Mouse (Mus musculus) hindbrain, embryonic 11.5 days (tissue): ENCODE results near the gene Cfi. TPM values are rescaled to one million over a fixed set of nuclear protein-coding genes. Genes with fewer than 3 reads are reported as not detected.

Experiments used
- ATAC-seq: fragments of 200-750 bp; cut with Nextera tagmentation; 2 replicates; pipeline ENCODE4 v1.8.0; 2017; ENCODE audit warnings: mild to moderate bottlenecking, moderate TSS enrichment, moderate library complexity; ENCODE audit not compliant: low FRiP score
- DNase-seq: peaks from one replicate; pipeline ENCODE4 v3.0.0-alpha.2; 2015; ENCODE audit warnings: low spot score
- H3K27ac ChIP-seq: fragments of 300-500 bp; sonication (generic); 2 replicates; pipeline ENCODE4 v1.5.1; 2014; ENCODE audit warnings: mild to moderate bottlenecking, low read depth, low read length
- H3K27me3 ChIP-seq: fragments of 300-500 bp; sonication (generic); 2 replicates; pipeline ENCODE4 v1.6.1; 2014; ENCODE audit warnings: mild to moderate bottlenecking, low read length, moderate library complexity, mixed read lengths; ENCODE audit not compliant: control insufficient read depth, insufficient read depth
- H3K36me3 ChIP-seq: fragments of 300-500 bp; sonication (generic); 2 replicates; pipeline ENCODE4 v1.6.1; 2014; ENCODE audit warnings: mild to moderate bottlenecking, low read length, moderate library complexity, mixed read lengths; ENCODE audit not compliant: control insufficient read depth, insufficient read depth
- H3K4me1 ChIP-seq: fragments of 300-500 bp; sonication (generic); replicated peaks from 2 replicates; pipeline ENCODE4 v1.6.1; 2014; ENCODE audit warnings: low read length, mixed read lengths; ENCODE audit not compliant: control insufficient read depth, insufficient read depth
- H3K4me2 ChIP-seq: fragments of 300-500 bp; sonication (generic); replicated peaks from 2 replicates; pipeline ENCODE4 v1.6.1; 2014; ENCODE audit warnings: mild to moderate bottlenecking, low read depth, low read length
- H3K4me3 ChIP-seq: fragments of 300-500 bp; sonication (generic); 2 replicates; pipeline ENCODE4 v1.5.1; 2014; ENCODE audit warnings: low read depth, low read length
- H3K9ac ChIP-seq: fragments of 300-500 bp; sonication (generic); 2 replicates; pipeline ENCODE4 v1.6.1; 2014; ENCODE audit warnings: low read depth, low read length
- H3K9me3 ChIP-seq: fragments of 300-500 bp; sonication (generic); 2 replicates; pipeline ENCODE4 v1.6.1; 2016; ENCODE audit warnings: low read length; ENCODE audit not compliant: control insufficient read depth
- WGBS: fragments of 180-500 bp; shearing (Covaris S2); extraction: QIAGEN DNeasy Blood & Tissue Kit; methylation state at CpG from one replicate; pipeline ENCODE4 v1.1.7; 2014; 5-methylcytosine and 5-hydroxymethylcytosine counted together
- polyA plus RNA-seq: library from polyadenylated mRNA; unstranded; fragments of >200 nt; fragmentation: Nextera tagmentation; extraction: Ambion mirVana; gene quantifications from 2 replicates; pipeline ENCODE4 v1.2.1, GENCODE M21; 2014

Gene Cfi
- polyA plus RNA-seq, 1 experiment from 2014 or later = 0.63 TPM

DNA sequence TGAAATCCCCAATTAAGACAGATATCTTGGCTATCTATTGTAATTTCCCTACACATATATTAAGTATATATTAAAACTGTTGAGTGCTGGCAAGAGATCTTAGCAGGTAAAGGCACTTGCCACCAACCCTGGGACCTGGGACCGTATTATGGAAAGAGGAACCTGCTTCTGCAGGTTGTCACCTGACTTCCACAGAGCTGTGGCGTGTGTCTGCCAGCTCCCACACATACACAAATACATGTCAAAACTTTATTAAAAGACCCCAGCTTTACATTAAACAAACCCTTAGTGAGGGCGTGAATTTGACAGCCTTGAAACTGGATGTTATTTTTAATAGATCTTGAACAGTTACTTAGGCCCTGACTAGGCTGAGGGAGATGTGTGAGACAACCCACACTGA, 67.7 kb downstream of the Cfi start:
- H3K4me2 ChIP-seq = no peak overlapping the region
- no peaks in the 10 kb centered on the region for H3K9me3 ChIP-seq
- DNase-seq (no peak), ATAC-seq (no peak)
- no peaks in the 10 kb centered on the region for H3K27me3 ChIP-seq
- no peaks in the 10 kb centered on the region for H3K4me1 ChIP-seq
- 96% methylated on average over 3 of the region's 3 CpGs for WGBS
- H3K9ac ChIP-seq = no peak overlapping the region
- no peak overlapping the region for H3K27ac ChIP-seq
- H3K36me3 ChIP-seq = no peaks in the 10 kb centered on the region
- no peak overlapping the region for H3K4me3 ChIP-seq

DNA sequence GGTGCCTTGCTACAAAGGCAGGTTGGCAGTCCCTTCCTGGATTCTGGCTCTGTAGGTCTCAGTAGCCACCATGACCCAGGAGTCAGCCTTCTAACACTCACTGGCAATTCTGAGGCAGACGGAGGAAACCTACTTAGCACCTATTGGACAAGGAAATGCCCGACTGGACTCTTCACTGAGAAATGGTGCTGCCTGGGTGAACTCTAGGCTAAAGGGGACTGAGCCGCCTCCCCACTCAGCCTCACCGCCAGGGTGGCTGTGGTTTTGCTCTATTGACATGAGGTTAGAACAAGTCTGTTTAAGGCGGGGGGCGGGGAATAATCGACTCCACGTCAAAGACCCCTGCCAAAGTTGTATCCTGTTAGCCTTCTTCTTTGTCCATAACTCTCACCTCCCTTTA, 68.2 kb downstream of the Cfi start:
- Histone ChIP-seq H3K27ac (no peak overlapping the region), H3K27me3 (no peaks in the 10 kb centered on the region), H3K9ac (no peak overlapping the region), H3K36me3 (no peaks in the 10 kb centered on the region), H3K4me2 (no peak overlapping the region), H3K4me3 (no peak overlapping the region), H3K9me3 (no peaks in the 10 kb centered on the region), H3K4me1 (no peaks in the 10 kb centered on the region)
- no peak for DNase-seq
- no peak for ATAC-seq
- 90% methylated on average over 8 of the region's 8 CpGs for whole genome bisulfite sequencing

DNA sequence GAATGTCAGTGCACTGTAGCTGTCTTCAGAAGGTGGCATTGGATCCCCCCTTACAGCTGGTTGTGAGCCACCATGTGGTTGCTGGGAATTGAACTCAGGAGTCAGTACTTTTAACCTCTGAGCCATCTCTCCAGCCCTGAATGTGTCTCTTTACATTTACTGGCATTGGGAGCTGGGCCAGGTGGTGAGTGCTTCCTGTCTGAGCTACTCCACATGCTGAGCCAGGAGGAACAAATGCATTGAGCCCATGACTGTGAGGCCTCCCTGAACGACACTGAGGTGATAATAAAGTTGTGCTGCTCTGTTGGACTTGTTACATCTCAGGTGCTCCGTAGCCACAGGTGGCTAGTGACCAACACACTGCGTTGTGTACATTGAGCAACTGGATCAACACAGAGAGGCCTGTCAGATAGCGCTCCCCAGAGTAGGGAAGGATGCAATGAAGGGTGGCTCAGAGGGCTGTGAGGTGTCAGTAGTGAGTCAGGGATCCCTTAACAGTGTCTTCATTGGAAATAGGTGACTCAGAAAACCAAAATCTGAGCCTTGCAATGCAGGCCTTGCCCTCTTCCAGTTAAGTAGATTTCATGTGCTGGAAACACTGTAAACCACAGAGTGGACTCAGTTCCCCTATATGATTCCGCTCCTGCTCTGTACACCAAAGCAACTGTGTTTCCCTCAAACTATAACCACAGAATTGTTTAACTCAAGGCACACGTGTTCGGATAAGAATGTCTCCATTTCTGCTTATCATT, 68.9 kb downstream of the Cfi start:
- Histone ChIP-seq H3K9me3 (no peaks in the 10 kb centered on the region), H3K4me1 (no peaks in the 10 kb centered on the region), H3K4me2 (no peak overlapping the region), H3K4me3 (no peak overlapping the region), H3K27ac (no peak overlapping the region), H3K9ac (no peak overlapping the region), H3K36me3 (no peaks in the 10 kb centered on the region), H3K27me3 (no peaks in the 10 kb centered on the region)
- DNase-seq = no peak
- WGBS = 89% methylated on average over 7 of the region's 7 CpGs
- no peak for ATAC-seq

DNA sequence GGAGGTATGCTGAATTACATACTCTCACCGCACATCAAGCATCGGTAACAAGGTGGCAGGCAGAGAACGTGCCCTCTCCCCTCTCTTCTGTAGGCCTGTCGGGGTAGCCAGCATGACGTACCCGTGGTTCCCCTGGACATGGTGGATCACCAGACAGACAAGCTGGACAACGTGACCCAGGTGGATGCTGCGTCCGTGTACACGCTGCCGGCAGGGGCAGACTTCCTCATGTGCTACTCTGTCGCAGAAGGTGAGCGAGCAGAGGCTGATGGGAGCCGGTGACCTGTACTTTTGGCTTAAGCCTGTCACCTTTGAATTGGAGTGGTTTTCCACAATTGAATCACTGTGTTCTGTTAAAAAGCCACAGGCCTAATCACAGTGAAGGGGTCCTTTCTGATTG, 76.3 kb downstream of the Cfi start:
- Histone ChIP-seq H3K27ac (no peak overlapping the region), H3K27me3 (no peaks in the 10 kb centered on the region), H3K9me3 (no peaks in the 10 kb centered on the region), H3K4me3 (no peak overlapping the region), H3K9ac (no peak overlapping the region), H3K4me1 (no peaks in the 10 kb centered on the region), H3K4me2 (no peak overlapping the region), H3K36me3 (no peaks in the 10 kb centered on the region)
- DNase-seq (no peak), ATAC-seq (no peak)
- 95% methylated on average over 14 of the region's 14 CpGs for WGBS

DNA sequence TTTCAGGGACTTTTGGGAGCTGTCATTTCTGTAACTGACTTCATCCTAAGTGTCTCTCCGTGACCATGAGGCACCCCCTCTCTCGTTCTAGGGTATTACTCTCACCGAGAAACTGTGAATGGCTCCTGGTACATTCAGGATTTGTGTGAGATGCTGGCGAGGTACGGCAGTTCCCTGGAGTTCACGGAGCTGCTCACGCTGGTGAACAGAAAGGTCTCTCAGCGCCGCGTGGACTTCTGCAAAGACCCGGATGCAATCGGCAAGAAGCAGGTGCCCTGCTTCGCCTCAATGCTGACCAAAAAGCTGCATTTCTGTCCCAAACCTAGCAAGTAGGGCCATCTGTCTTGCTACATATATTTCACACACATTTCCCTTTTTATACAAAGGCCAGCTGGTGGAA, 77.6 kb downstream of the Cfi start:
- ATAC-seq (no peak), DNase-seq (no peak)
- Histone ChIP-seq H3K27ac (no peak overlapping the region), H3K9me3 (no peaks in the 10 kb centered on the region), H3K4me1 (no peaks in the 10 kb centered on the region), H3K4me3 (no peak overlapping the region), H3K4me2 (no peak overlapping the region), H3K27me3 (no peaks in the 10 kb centered on the region), H3K36me3 (no peaks in the 10 kb centered on the region), H3K9ac (no peak overlapping the region)
- 93% methylated on average over 13 of the region's 13 CpGs for WGBS

DNA sequence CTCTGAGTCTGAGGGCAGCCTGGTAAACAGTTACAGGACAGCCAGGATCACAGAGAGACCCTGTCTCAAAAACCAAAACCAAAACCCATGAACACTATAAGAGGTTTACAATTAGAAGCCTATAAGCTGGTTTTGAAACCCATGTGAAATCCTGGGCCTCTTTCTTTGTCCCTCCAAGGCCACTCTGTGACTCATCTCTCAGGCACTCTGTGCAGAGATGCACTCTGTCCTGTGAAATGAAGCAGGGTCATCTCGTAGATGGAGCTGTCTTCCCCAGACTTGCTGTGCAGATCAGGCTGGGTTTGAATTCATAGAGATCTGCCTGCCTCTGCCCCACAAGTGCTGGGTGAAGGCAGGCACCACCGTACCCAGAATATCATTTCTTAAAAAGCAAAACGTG, 81.7 kb downstream of the Cfi start:
- no peaks in the 10 kb centered on the region for H3K36me3 ChIP-seq
- DNase-seq (no peak), ATAC-seq (no peak)
- no peak overlapping the region for H3K4me3 ChIP-seq
- 91% methylated on average over 3 of the region's 3 CpGs for WGBS
- no peak overlapping the region for H3K27ac ChIP-seq
- no peaks in the 10 kb centered on the region for H3K9me3 ChIP-seq
- no peak overlapping the region for H3K4me2 ChIP-seq
- H3K9ac ChIP-seq = no peak overlapping the region
- no peaks in the 10 kb centered on the region for H3K27me3 ChIP-seq
- H3K4me1 ChIP-seq = no peaks in the 10 kb centered on the region

DNA sequence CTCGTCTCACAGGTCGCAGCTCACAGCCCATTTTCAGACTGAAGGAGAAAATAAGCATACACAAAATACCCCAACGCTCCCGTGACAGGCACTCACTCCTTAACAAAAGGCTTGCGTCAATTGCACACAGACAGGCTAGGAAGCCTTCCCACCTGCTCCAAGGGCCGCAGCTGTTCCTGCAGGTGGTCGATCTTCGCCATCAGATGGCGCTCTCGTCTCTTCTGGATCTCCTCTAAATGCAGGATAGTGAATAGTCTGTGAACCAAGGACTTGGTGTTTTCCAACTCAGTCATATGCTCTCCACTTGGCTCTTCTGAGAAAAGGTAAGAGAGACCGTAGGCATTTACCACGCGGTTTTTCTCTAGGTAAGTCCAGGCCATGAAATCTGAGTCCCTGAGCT, 82.8 kb downstream of the Cfi start:
- 17% methylated on average over 13 of the region's 13 CpGs for WGBS
- H3K4me3 ChIP-seq = no peak overlapping the region
- H3K4me1 ChIP-seq = no peaks in the 10 kb centered on the region
- no peak overlapping the region for H3K27ac ChIP-seq
- H3K36me3 ChIP-seq = no peaks in the 10 kb centered on the region
- H3K9me3 ChIP-seq = no peaks in the 10 kb centered on the region
- no peaks in the 10 kb centered on the region for H3K27me3 ChIP-seq
- DNase-seq (peak; percentile 78), ATAC-seq (peak; percentile 71)
- no peak overlapping the region for H3K9ac ChIP-seq
- H3K4me2 ChIP-seq = no peak overlapping the region

DNA sequence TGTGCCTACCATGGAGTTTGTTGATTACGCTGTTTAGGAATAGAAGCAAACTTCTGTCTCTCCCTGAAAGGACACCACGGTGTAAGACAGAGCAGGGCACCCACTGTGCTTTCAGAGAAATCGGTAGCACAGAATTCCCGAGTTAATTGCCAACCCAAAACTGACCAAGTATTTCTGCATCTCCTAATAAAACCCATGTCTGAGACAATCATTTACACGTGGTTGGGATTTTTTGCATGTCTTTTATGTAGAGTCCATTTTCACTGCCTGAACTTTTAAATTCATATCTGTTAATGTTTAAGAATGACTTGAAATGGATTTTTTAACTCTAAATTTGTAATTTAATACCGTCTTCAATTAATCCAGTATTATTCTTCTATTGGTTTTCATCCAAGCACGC, 87.9 kb downstream of the Cfi start:
- ATAC-seq = no peak

More for the DNA sequence above, 87.9 kb downstream of the Cfi start:
- Histone ChIP-seq H3K4me3 (no peak overlapping the region), H3K9ac (no peak overlapping the region), H3K9me3 (no peaks in the 10 kb centered on the region), H3K36me3 (no peaks in the 10 kb centered on the region), H3K4me2 (no peak overlapping the region), H3K27me3 (no peaks in the 10 kb centered on the region), H3K4me1 (no peaks in the 10 kb centered on the region), H3K27ac (no peak overlapping the region)
- WGBS = 90% methylated on average over 7 of the region's 7 CpGs
- no peak for DNase-seq
